Mouse (Mus musculus) lung, postnatal 14 days (tissue): ENCODE results near the gene Adamtsl1.

Experiments
- DNase-seq: peaks from one replicate; pipeline ENCODE4 v3.0.0; 2021

Gene Adamtsl1

DNA sequence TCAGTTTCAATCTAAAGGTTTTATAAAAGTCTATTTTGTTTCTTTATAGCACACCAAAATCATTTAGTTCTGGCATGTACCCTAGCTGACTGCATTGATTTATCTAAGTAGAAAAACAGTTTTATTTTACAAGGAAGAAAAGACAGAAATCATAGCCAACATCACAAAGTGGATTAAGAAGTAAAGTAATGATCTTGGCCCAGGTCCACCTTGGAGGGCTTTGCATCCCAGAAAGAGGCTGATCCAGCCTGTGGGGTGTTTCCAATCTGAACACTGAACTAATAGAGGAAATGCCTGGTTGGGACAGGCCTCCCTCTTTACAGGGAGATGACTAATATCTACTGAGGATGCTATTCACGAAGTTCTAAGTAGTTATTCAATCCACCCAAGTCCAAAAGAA lies 163.6 kb downstream of the Adamtsl1 start:
- DNase-seq, result no peak

DNA sequence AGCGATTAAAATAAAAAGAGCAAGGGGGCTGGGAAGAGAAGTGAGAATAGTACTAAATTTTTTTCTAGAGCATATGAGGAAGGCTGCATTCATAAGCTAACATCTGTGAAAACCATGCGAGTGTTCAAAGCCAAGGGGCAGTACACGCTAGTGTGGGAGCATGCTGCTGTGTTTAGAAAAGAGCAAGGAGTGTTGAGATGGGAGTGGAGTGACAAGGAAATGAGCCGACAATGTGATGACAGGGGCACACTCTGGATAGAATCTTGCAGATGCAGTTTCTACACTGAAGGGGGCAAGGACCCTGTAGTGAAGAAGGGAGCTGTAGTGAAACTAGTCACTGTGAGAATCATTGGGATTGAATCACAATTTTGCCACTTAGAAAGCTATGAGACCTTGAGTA lies 172.2 kb downstream of the Adamtsl1 start:
- DNase-seq, result no peak

DNA sequence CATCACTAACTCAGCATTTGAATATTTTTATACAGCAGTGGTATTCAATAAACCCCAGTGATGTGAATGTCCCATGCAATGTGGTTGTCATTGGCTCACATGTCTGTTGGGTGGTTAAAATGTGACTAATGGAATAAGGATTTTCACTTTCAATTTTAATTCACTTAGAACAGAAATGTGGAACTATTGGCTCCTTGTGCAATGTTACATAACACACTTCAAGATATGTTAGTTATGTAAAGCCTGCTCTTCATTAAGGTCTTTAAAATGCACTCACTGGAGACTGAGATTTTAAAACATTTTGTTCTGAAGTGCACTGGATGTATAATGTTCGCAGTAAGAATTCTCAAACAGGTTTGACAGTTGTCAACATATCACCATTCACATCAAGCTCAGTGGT lies 181.3 kb downstream of the Adamtsl1 start:
- DNase-seq, result no peak

DNA sequence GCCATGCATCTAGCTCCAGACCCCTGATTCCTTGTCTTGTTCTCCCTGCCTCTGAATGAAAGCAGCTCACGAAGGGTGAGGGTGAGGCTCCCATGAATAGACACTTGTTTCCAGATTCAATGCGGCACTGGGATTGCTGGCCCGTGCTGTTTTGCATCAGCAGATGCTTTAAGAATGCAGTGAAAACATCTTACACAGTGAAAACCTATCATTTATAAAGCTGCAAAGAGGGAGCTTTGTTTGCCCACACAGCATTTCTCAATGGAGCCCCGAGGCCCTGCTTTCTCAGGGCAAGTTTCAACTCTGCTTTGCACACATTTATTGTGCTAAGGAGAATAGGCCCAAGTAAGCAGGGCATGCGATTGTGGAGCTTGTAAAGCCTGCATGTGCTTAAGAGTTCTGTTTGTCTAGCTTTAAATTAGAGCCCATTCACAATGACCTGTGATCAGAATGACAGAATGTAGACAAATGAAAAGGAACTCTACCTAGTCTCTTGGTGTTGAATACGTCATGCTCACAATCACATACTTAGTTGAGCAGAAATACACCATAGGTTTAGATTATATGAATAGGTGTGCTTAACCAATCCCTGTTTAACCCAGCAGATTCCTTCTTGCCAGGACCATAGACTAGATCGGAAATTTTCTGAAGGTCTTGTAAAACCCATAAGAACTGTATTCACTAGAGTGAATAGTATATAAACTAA lies 193.5 kb downstream of the Adamtsl1 start:
- DNase-seq, result no peak

DNA sequence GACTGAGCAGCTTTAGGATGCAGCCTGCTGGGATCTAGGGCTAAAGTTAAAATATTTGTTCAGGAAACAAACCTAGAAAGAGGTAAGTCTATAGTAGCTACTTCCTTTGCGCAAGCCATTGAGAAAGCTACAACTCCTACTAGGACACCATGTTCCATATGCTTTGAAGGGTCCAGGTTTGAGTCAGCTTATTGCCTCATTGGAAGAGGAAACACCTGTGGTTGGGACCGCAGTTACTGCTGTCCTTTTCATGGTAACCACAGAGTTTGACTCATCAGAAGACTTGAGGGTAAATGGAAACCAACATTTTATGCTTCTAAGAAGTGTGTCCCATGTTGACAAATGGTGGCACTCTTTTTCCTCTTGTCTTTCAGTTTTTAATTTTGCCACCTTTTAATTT lies 195.7 kb downstream of the Adamtsl1 start:
- DNase-seq, result no peak

DNA sequence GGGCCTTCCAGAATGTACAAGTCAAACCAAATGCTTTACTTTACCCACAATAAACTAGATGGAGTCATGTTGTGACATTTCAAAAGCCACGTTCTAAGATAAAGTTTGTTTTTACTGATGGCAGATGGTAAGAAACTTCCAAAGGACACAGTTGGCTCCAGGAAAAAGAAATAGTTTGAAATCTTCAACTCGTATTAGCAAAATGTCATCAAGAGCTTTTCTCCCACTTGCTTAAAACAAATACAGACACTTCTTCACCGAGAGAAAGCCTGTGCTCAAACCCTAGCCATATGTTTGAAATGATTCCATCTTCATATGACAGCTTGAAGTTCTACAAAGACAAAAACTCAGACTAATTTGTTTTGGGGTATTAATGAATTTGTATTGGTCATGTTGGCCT lies 211.0 kb downstream of the Adamtsl1 start:
- no peak for DNase-seq

DNA sequence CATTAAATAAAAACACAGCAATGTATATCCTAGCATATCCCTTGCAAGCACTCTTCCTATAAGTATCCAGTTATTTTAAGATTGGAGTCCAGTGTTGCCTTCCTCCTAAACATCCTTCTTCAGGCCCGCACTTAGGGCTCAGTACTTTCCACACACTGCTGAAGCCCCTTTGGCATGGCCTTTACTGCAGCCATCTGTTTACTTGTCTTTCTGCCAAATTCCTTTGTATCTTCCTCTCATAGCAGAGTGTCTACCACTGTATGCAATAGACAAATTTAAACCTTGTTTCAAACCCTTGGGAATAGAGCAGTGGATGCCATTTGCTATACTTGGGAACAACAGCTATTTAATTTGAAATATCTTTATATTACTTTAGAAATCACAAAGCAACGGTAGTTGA lies 213.8 kb downstream of the Adamtsl1 start:
- no peak for DNase-seq

DNA sequence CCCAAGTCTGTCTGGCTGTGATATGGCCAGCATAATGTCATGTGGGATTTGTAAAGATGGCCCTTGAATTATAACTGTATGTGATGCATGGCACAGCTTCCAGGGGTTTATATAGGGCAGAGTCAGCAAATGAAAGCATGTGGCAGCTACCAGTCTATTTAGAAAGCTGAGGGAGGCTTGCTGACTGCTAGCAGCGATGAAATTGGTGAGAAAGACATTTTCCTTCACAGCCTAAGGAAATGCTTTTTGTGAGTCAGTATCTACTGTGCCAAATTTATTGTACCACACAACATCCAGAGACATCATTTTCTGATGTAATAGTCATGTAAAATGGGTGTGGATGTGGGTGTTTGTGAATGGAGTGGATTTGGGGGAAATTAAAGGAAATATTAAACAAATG lies 214.4 kb downstream of the Adamtsl1 start:
- DNase-seq, result no peak

DNA sequence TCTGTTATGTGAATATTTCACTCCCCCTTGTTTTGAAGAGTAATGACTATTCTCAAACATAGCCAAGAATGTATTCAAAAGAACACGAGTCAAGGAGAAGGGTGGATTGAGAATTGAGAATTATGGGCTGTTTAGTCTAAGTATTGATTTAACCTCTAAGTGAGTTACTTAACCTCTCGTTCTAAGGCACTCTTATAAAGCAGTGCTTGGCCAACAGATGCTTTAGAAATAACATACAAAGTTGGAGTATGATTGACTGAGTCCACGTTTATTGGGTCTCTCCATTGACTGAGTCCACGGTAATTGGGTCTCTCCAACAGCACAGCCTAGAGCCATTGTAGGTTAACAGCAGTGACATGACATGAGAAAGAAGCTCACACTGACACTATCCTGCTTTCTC lies 226.5 kb downstream of the Adamtsl1 start:
- no peak for DNase-seq

DNA sequence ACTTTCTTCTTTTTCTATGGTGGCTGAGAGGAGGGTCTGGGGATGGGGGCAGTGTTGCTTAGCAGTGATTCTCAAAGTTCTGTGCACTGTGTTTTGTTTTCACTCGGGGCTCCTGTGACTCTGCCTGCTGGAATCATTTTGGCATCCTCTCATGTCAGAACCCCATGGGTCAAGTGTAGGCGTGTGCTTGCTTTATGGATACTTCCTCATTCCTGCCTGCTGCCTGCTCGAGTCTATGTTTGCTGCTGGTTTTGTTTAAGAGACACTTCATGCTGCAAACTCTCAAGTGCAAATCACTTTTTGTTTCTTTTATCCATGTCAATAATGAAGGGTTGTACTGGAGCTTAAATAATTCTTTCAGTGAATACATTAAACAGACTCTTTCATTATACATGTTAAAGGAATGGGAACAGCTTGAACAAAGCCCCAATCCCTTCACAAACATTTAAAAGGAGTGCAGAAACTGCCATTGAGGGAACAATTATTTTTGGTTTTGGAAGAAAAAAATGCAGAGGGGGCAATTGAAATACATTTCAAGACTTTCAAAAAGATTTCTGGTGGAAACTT lies 227.9 kb downstream of the Adamtsl1 start:
- DNase-seq, result peak; percentile 39

DNA sequence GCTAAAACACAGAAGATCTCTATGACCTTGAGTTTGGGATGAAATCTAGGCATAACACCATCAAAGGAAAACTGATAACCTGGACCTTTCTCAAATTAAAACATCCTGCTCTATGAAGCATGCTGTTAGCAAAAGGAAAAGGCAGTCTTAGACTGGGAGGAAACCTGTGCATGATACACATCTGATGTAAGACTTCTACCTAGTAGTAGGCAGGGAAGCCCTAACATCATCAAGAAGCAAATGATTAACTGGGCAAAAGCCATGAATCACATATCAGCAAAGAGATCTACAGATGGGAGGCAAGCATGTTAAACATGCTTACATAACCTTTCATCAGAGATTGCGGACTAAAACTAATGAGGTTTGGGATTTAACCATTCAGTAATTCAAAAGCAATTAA lies 229.5 kb downstream of the Adamtsl1 start:
- DNase-seq, result no peak

DNA sequence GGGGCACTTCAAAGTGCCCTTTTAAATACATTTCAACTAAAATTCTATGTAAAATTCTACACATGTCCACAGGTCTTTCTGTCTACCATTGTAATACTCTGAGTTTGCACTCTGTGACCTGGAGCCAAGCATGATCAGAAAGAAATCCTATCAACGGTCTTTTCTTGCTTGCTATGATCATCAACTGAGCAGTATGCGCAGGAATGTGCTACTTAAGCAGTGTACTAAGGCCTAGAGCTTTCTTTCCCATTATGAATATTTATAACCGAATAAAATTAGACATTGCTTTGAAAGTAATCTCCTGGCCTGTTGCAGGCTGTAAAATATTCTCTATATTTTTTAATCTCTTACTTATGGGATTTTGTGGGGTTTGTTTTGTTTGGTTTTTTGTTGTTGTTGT lies 248.7 kb downstream of the Adamtsl1 start:
- no peak for DNase-seq

DNA sequence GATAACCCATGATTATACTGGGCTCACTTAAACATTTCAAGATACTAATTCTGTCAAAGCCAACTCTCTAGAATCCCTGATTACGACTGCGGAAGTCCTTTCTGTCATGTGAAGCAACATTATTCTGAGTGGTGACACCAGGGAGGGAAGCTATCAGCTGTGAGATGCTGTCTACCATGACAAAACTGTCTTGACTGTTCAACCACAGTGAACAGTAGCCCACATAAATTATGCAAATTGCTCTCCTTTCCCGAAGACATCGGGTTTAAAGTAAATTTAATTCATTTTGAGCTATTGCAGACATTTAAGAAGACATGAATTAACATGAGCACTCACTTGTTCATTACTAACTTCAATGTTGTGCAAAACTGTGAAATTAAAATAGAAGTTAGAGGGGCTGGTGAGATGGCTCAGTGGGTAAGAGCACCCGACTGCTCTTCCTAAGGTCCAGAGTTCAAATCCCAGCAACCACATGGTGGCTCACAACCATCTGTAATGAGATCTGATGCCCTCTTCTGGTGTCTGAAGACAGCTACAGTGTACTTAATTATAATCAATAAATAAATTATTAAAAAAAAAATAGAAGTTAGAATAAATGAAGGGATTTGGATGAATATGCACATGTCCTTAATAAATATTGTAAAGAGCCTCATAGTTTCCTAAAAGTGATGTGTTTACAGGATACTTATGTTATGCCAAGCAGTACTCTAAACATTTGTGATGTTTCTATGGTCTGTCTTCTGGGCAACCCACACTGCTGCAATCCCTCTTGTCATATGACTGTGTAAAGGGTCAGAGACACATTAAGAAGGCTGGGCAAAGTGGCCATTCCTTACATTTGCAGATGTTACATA lies 249.4 kb downstream of the Adamtsl1 start:
- DNase-seq, result no peak

DNA sequence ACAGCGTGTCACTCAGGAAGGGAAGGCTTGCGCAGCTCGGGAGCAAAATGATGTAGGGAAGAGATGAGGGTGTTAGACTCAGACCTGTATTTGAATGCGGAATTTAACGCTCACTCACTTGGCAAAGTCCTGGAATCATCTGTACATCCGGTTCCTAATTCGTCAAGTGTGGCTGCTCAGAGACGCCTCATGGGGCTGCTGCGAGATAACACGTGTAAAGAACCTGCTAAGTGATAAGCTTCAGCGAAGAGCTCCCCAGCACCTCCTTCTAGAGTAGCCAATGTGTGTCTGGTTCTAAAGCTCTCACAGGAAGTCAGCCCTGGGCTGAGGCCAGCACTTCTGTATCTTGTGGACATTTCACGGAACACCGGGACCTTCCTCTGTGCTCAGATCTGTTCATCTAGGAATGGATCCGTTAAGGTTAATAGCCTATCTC lies 250.1 kb downstream of the Adamtsl1 start:
- no peak for DNase-seq

DNA sequence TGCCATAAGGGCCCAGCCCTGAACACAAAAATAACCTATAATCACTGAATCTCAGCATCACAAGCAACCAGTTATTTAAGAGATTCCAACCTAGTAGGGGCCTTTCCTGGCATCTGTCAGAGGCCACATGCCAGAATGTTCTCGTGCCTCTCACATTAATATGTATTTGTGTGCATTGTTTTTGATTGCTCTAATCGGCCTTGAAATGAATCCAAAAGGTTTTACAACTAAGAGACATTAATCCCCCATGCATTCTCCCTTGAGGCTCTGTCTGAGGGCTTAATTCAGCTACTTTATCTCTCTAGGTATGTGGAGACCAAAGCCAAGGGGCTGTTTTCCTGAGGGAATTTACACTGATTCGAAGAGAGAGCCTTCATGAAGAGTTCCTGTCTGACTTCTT lies 250.5 kb downstream of the Adamtsl1 start:
- no peak for DNase-seq

DNA sequence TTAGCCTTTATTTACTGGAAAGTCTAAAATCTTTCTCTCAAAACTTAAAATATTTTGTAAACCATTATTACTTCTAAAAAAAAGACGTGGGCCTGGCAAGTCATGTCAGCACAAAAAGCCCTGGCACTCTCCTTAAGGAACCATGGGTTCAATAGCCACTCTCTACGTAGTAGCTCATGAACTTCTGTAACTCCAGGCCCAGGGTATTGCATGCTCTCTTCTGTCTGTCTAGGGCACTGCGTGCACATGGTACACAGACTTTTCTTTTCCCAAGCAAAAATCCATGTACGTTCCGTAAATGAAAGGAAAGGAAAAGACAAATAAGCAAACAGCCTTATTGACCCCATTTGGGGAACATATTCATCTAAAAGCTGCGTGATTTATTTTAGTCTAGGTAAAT lies 253.7 kb downstream of the Adamtsl1 start:
- no peak for DNase-seq

DNA sequence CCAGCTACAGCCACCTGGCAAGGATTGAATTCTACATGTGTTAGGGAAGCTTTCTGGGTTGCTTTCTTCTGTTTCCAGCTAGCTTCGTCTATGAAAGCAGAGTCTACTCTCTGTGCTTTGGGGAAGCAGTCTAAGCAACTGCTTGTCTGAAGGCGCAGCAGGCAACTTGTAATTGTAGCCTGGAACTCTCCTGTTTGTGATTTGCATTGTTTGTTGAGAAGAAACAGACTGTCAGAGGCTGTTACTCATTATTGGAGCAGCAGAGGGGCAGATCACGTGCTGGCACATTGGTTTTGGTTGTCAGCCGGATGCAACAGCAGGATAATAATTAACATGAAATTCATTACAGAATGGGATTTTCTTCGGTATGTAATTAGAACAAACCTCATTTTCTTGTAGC lies 254.1 kb downstream of the Adamtsl1 start:
- DNase-seq, result no peak

DNA sequence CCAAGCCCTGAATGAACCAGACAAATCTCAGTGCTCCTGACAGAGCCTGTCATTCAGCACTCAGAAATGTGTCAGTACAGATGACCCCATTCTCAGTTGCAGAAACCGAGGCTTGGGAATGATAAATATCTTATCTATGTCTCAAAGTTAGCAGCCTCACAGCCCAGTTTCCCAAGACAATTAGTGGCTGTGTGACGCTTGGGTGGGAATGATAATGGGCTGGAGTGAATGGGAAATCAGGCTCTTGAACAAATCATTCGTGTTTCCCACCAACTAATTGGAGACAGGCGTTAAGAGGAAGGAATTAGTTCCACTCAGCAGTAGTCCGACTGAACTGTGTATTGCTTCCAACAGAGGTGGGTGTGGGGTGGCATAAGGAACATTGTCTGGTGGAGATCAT lies 268.5 kb downstream of the Adamtsl1 start:
- DNase-seq, result no peak

DNA sequence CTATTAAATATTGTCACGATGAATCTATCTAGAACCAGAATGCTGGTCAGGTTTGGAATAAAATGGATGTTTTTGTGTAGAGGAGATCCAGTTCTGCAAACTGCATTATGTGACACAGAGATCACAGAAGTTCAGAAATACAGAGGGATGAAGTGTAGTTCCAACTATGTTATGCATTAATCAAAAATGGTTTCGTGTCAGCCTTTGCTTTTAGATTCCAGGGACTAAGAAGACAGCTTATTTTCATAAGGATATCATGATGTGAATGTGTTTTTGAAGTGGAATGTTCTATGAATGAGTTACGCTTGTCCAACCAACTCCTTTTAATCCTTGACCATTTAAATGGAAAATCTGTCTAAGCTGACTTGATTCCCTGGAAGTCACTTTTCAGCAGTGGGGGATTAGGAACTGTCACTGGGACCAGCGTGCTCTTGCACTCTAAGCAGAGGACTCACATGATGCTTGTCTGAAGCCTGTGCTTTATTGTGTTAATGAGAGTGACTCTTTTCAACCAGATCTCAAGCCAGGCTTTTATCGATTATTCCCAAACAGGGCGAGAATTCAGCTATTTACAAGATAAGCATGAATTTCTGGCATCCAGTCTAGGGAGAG lies 269.9 kb downstream of the Adamtsl1 start:
- no peak for DNase-seq

DNA sequence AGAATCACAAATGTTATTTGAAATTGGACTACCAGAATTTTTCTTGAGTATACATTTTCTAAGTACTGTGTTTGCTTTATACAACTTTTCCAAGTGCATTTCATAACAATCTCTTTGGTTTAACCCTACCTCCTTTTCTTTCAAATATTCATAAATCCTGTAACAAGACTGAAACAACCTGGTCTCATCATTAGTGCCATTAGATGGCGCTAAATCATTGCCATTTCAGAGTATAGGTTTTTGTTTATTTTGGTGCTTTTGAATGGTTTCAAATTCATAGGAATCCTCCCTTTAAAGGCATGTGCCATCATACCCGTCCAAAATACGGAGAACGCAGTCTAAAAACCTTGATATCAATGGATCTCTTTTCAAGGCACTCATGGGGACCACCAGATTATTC lies 270.5 kb downstream of the Adamtsl1 start:
- DNase-seq, result no peak

DNA sequence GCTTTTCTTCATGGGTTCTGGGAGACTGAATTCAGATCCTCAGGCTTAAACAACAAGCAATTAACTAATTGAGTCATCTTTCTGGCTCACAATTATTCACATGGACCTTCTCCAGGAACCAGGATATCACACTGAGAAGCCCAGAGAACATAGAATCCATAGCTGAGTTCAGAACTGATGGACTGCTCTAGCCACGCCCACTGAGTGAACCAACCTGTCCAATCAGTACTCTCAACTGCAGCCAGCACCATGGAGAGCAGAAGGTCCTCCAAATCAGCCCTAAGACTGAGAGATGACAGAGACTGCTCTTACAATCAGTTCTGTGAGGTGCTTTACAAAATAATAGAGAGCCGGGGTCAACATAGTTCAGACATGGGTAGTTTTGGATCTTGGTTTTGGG lies 276.3 kb downstream of the Adamtsl1 start:
- DNase-seq, result peak; percentile 3

DNA sequence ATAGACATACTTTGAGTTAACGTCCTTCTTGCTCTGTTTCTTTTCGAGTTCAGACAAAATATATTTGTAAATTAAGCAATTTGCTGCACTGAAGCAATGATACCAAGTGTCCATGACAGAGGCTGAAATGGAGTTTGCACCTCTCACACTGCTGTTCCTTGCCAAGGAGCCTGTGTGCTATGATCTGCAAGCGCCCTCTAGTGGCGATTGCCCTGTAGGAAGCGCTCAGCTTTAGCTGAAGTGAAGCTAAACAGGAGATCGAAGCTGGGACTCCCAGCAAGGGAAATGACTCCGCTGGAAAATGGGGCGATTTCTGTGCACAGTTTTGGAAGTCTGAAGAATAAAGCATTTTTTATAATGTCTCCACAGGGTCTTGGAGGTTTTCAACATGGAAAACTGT lies 287.8 kb downstream of the Adamtsl1 start:
- peak; percentile 84 for DNase-seq

DNA sequence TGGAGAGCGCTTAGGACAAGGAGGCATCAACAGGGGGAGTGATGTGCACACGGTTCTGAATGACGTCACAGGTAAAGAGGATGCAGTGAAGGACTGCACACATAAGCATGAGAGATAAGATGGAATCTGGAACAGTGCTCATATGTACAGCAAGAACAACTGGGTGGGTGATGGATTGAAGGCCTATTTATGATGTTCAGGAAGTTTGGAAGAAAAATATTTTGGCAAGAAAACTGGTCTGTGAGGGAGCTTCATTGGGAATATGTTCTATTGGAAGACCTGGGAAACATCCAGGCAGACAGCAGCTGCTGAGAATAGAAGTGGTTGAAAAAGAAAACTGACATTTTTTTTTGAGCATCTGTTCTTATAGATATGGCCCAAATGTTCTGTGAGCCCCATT lies 300.4 kb downstream of the Adamtsl1 start:
- no peak for DNase-seq

DNA sequence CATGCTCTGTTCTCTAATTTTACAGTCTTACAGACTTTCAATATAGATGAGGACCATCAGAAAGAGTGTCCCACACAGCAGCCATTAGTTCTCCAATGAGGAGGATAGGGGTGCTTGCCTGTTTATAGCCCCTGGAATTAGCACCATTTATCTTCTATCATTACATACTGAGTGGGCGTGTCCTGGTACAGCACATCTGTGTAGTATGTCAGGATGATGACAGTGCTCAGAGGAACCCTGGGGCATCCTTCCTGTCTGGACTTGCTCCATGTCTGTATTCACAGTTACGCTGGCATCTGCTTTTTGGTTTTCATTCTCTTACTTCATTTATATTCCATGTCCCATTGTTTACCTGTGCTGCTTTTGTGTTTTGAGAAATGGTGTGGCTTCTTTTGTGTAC lies 304.5 kb downstream of the Adamtsl1 start:
- no peak for DNase-seq
